In genomic region chr7:28335471-28335870, GRCm38 (mm10) we compare ENCODE assay signal across 21 mouse cellular contexts. TPM values are rescaled to one million over a fixed set of nuclear protein-coding genes. Genes with fewer than 3 reads are reported as not detected.
DNase-seq lines count a peak whose midpoint lies in the region; ATAC-seq and TF ChIP-seq lines count a peak whose summit lies in the region.
"Had no signal": no experiment of that assay in that cellular context is flagged by ENCODE, and none has a peak within 500 bp of the region (broad histone marks: within the 10 kb centered on the region; RNA-seq: fewer than 3 reads in every experiment).

No protein-coding gene starts in this region.

- 90% methylated on average over 2 of the region's 2 CpGs for WGBS in liver, adult 2 months
- 85% methylated on average over 2 of the region's 2 CpGs for WGBS in liver, embryonic 11.5 days

- DNase-seq in adrenal gland, postnatal 14 days, result peak; percentile 52
- no peak for DNase-seq in adrenal gland, adult 8-10 months
- DNase-seq in gastrocnemius, adult 2 months, result no peak
- DNase-seq in gastrocnemius, postnatal 25 days, result no peak
- no peak for DNase-seq in liver, adult 2 months (ENCODE audit: extremely low read depth, low read depth, low spot score)
- no peak for DNase-seq in liver, embryonic 11.5 days (ENCODE audit: low spot score)
- no peak for DNase-seq in ES-E14 (ENCODE audit: low read depth, low spot score)
- DNase-seq in urinary bladder, adult 18-20 months (ENCODE audit: low spot score in 2 of 2), result no peak
- DNase-seq: cerebellum, adult 18-20 months; cerebellum, postnatal 10 days; forebrain, postnatal 0 days; gastrocnemius, postnatal 36 days; heart, adult 18-20 months; heart, postnatal 36 days; kidney, adult 11 months; kidney, adult 9 months had no signal

- in situ Hi-C loops in ES-E14 (cut with MboI; ENCODE audit: low sequenced_read_pairs in 2 of 2, unreplicated experiment in 2 of 2), result no loop called here

- peaks cover 41% of the 10 kb centered on the region for H3K79me2 ChIP-seq in liver, adult 2 months (ENCODE audit: control insufficient read depth, insufficient read depth, low read length)

- peaks cover 16% of the 10 kb centered on the region for H3K4me1 ChIP-seq in liver, adult 2 months (ENCODE audit: control insufficient read depth, insufficient read depth, low read length)
- peaks cover 8% of the 10 kb centered on the region for H3K4me1 ChIP-seq in liver, embryonic 11.5 days (replicated peaks; ENCODE audit: control insufficient read depth, insufficient read depth, low read length)
- H3K4me1 ChIP-seq in ES-E14 (ENCODE audit: control insufficient read depth in 2 of 2, insufficient read depth in 2 of 2, low read length in 2 of 2, poor library complexity in 1 of 2), result peaks cover 0 to 6% of the 10 kb centered on the region in 2 experiments; a peak in 2 of 4 replicates

- peak overlapping the region; percentile 15; the same call in 1 of the 2 replicates for H3K9ac ChIP-seq in liver, adult 2 months (ENCODE audit: low read depth, low read length)
- no peak overlapping the region for H3K9ac ChIP-seq in liver, embryonic 11.5 days (ENCODE audit: low read depth, low read length)
- 0 out of 2 replicates have a peak overlapping the region, but pooled peaks have one; percentile 5 for H3K9ac ChIP-seq in ES-E14 (ENCODE audit: insufficient read depth, low read depth, low read length, poor library complexity, severe bottlenecking)
- H3K9ac ChIP-seq: forebrain, postnatal 0 days had no signal

- TF ChIP-seq POLR2A in liver, adult 2 months (IDR thresholded peaks at IDR 0.05; ENCODE audit: extremely low read depth, insufficient read depth, low read length), result no peak

- ATAC-seq in liver, embryonic 11.5 days (replicated peaks; ENCODE audit: low FRiP score), result no peak
- ATAC-seq: forebrain, postnatal 0 days; hindbrain, postnatal 0 days had no signal

- no peak overlapping the region for H3K4me3 ChIP-seq in gastrocnemius, adult 2 months
- no peak overlapping the region for H3K4me3 ChIP-seq in liver, adult 2 months (ENCODE audit: insufficient read depth, low read depth, low read length)
- no peak overlapping the region for H3K4me3 ChIP-seq in liver, embryonic 11.5 days (ENCODE audit: low read depth, low read length)
- no peak overlapping the region for H3K4me3 ChIP-seq in ES-E14 (ENCODE audit: insufficient read depth in 1 of 2, low read depth in 1 of 2, low read length in 2 of 2, poor library complexity in 1 of 2, severe bottlenecking in 1 of 2)
- H3K4me3 ChIP-seq: embryonic facial prominence, embryonic 10.5 days had no signal

- intact Hi-C loops in gastrocnemius, adult 2 months (cut with DNase I), result loop anchor here (5.0 kb wide), 1 partner anchor 158 kb away; the partner anchor contains the start of gene Dyrk1b

- no peak overlapping the region for H3K4me2 ChIP-seq in liver, embryonic 11.5 days
- H3K4me2 ChIP-seq: heart, embryonic 11.5 days had no signal

- H3K9me3 ChIP-seq in liver, embryonic 11.5 days (ENCODE audit: control insufficient read depth, low read length), result no peaks in the 10 kb centered on the region
- no peaks in the 10 kb centered on the region for H3K9me3 ChIP-seq in ES-E14 (ENCODE audit: control insufficient read depth, insufficient read depth, low read depth, low read length)
- H3K9me3 ChIP-seq: embryonic facial prominence, embryonic 10.5 days had no signal

- H3K27me3 ChIP-seq in liver, adult 2 months (ENCODE audit: control insufficient read depth, insufficient read depth, low read length), result no peaks in the 10 kb centered on the region
- H3K27me3 ChIP-seq in liver, embryonic 11.5 days (replicated peaks; ENCODE audit: control insufficient read depth, insufficient read depth, low read length), result no peaks in the 10 kb centered on the region

- TF ChIP-seq CTCF in gastrocnemius, adult 2 months (IDR thresholded peaks at IDR 0.05), result no peak
- TF ChIP-seq CTCF in liver, adult 2 months (IDR thresholded peaks at IDR 0.05; ENCODE audit: low read depth, low read length), result no peak

- peaks cover 9% of the 10 kb centered on the region for H3K36me3 ChIP-seq in liver, adult 2 months (ENCODE audit: control insufficient read depth, insufficient read depth, low read length)
- peaks cover 14% of the 10 kb centered on the region; the same call in 1 of the 2 replicates for H3K36me3 ChIP-seq in liver, embryonic 11.5 days (ENCODE audit: control insufficient read depth, insufficient read depth, low read length)
- H3K36me3 ChIP-seq in ES-E14 (ENCODE audit: control insufficient read depth, insufficient read depth, low read length, poor library complexity, severe bottlenecking), result peaks cover 23% of the 10 kb centered on the region

- peak overlapping the region; percentile 31; the same call in 1 of the 2 replicates for H3K27ac ChIP-seq in gastrocnemius, adult 2 months
- H3K27ac ChIP-seq in liver, adult 2 months (replicated peaks; ENCODE audit: insufficient read depth, low read depth, low read length), result no peak overlapping the region
- H3K27ac ChIP-seq in liver, embryonic 11.5 days (ENCODE audit: low read depth, low read length), result no peak overlapping the region
- no peak overlapping the region for H3K27ac ChIP-seq in ES-E14 (ENCODE audit: insufficient read depth, low read depth, low read length, poor library complexity, severe bottlenecking)
- H3K27ac ChIP-seq: embryonic facial prominence, embryonic 10.5 days; hindbrain, postnatal 0 days; kidney, postnatal 0 days had no signal

TF ChIP-seq in ES-E14, 5 proteins besides CTCF, POLR2A, EP300 and RAD21:
- TF ChIP-seq HCFC1 (IDR thresholded peaks at IDR 0.05; ENCODE audit: borderline replicate concordance, insufficient read depth, low read length) (no peak), MAFK (IDR thresholded peaks at IDR 0.05; ENCODE audit: insufficient read depth, low read depth, low read length) (no peak), ZNF384 (IDR thresholded peaks at IDR 0.05; ENCODE audit: low read depth, low read length) (no peak), ZC3H11A (IDR thresholded peaks at IDR 0.05; ENCODE audit: borderline replicate concordance, low read depth, low read length) (no peak), CHD2 (IDR thresholded peaks at IDR 0.05; ENCODE audit: low read depth, low read length) (no peak)

RNA-seq across cellular contexts. Expression of gene Supt5, which starts 3.1 kb away (rescaled TPM):
- 122 and 127 TPM in 2 replicates for total RNA-seq in adrenal gland, postnatal 14 days (2021)
- total RNA-seq in adrenal gland, adult 8-10 months (2022), result 100 to 1,000 TPM; 135 to 251 (median 169) TPM
- 10 to 100 TPM; 57.9 to 68.6 TPM for total RNA-seq in gastrocnemius, adult 2 months (2021)
- total RNA-seq in gastrocnemius, postnatal 25 days (2021), result 10 to 100 TPM; 52.8 to 54.3 TPM
- 15.1 and 20.7 TPM in 2 replicates for total RNA-seq in liver, adult 2 months (2014; rRNA removed)
- 52.3 and 67.3 TPM in 2 replicates for polyA plus RNA-seq in liver, adult 2 months (2012; rRNA removed)
- 77.9 and 78.9 TPM in 2 replicates for polyA plus RNA-seq in liver, embryonic 11.5 days (2014; fragmentation: Nextera tagmentation; extraction: Ambion mirVana)
- total RNA-seq in ES-E14 (2012; rRNA removed), result 83.7 and 87.8 TPM in 2 replicates

RNA-seq across cellular contexts. Expression of gene Rps16, which starts 15.0 kb away (rescaled TPM):
- 937 and 1,132 TPM in 2 replicates for total RNA-seq in adrenal gland, postnatal 14 days (2021)
- total RNA-seq in adrenal gland, adult 8-10 months (2022), result 1,000 to 10,000 TPM in 3 of 4 experiments, 100 to 1,000 TPM in 1; 948 to 1,196 (median 1,106) TPM
- total RNA-seq in gastrocnemius, adult 2 months (2021), result 100 to 1,000 TPM; 373 to 449 TPM
- total RNA-seq in gastrocnemius, postnatal 25 days (2021), result 100 to 1,000 TPM; 361 to 390 TPM
- 110 and 136 TPM in 2 replicates for total RNA-seq in liver, adult 2 months (2014; rRNA removed)
- polyA plus RNA-seq in liver, adult 2 months (2012; rRNA removed), result 471 and 577 TPM in 2 replicates
- 1,377 and 1,547 TPM in 2 replicates for polyA plus RNA-seq in liver, embryonic 11.5 days (2014; fragmentation: Nextera tagmentation; extraction: Ambion mirVana)
- total RNA-seq in ES-E14 (2012; rRNA removed), result 1,678 and 1,740 TPM in 2 replicates

RNA-seq across cellular contexts. Expression of gene Timm50, which starts 23.6 kb away (rescaled TPM):
- 94.7 and 100 TPM in 2 replicates for total RNA-seq in adrenal gland, postnatal 14 days (2021)
- 10 to 100 TPM; 68.5 to 83.7 (median 71.2) TPM for total RNA-seq in adrenal gland, adult 8-10 months (2022)
- total RNA-seq in gastrocnemius, adult 2 months (2021), result 10 to 100 TPM; 38.2 to 49.3 TPM
- total RNA-seq in gastrocnemius, postnatal 25 days (2021), result 10 to 100 TPM; 41.8 to 43.9 TPM
- total RNA-seq in liver, adult 2 months (2014; rRNA removed), result 22.6 and 24.9 TPM in 2 replicates
- 49.4 and 52.6 TPM in 2 replicates for polyA plus RNA-seq in liver, adult 2 months (2012; rRNA removed)
- 217 and 224 TPM in 2 replicates for polyA plus RNA-seq in liver, embryonic 11.5 days (2014; fragmentation: Nextera tagmentation; extraction: Ambion mirVana)
- 124 and 159 TPM in 2 replicates for total RNA-seq in ES-E14 (2012; rRNA removed)

RNA-seq across cellular contexts. Expression of gene Dll3, which starts 33.4 kb away (rescaled TPM):
- 0.41 and 0.56 TPM in 2 replicates for total RNA-seq in adrenal gland, postnatal 14 days (2021)
- total RNA-seq in adrenal gland, adult 8-10 months (2022), result under 1 TPM; 0.14 to 0.62 (median 0.40) TPM
- total RNA-seq in gastrocnemius, adult 2 months (2021), result not detected
- total RNA-seq in gastrocnemius, postnatal 25 days (2021), result not detected
- not detected in 2 replicates for total RNA-seq in liver, adult 2 months (2014; rRNA removed)
- polyA plus RNA-seq in liver, adult 2 months (2012; rRNA removed), result not detected in 2 replicates
- 0.31 and 0.62 TPM in 2 replicates for polyA plus RNA-seq in liver, embryonic 11.5 days (2014; fragmentation: Nextera tagmentation; extraction: Ambion mirVana)
- 4.1 and 17.4 TPM in 2 replicates for total RNA-seq in ES-E14 (2012; rRNA removed)
- total RNA-seq: gastrocnemius, adult 18-20 months; gastrocnemius, postnatal 36 days; heart, adult 18-20 months; heart, postnatal 36 days had no signal

RNA-seq across cellular contexts. Expression of gene Plekhg2, which starts 36.9 kb away (rescaled TPM):
- 27.9 and 32.6 TPM in 2 replicates for total RNA-seq in adrenal gland, postnatal 14 days (2021)
- 10 to 100 TPM; 13.6 to 28.9 (median 20.9) TPM for total RNA-seq in adrenal gland, adult 8-10 months (2022)
- total RNA-seq in gastrocnemius, adult 2 months (2021), result 1 to 10 TPM; 4.0 to 7.5 TPM
- total RNA-seq in gastrocnemius, postnatal 25 days (2021), result 1 to 10 TPM; 4.7 to 7.3 TPM
- total RNA-seq in liver, adult 2 months (2014; rRNA removed), result 0.65 and 1.3 TPM in 2 replicates
- polyA plus RNA-seq in liver, adult 2 months (2012; rRNA removed), result 3.3 and 3.5 TPM in 2 replicates
- 29.2 and 34.4 TPM in 2 replicates for polyA plus RNA-seq in liver, embryonic 11.5 days (2014; fragmentation: Nextera tagmentation; extraction: Ambion mirVana)
- total RNA-seq in ES-E14 (2012; rRNA removed), result 15.0 TPM in 2 replicates
